Mouse (Mus musculus) retina, adult 2 months (tissue): ENCODE results near the gene Mpzl3.

Experiments used
- DNase-seq: peaks from one replicate; pipeline ENCODE4 v3.0.0-alpha.2; 2012; ENCODE audit warnings: low read depth, low spot score

Gene Mpzl3

DNA sequence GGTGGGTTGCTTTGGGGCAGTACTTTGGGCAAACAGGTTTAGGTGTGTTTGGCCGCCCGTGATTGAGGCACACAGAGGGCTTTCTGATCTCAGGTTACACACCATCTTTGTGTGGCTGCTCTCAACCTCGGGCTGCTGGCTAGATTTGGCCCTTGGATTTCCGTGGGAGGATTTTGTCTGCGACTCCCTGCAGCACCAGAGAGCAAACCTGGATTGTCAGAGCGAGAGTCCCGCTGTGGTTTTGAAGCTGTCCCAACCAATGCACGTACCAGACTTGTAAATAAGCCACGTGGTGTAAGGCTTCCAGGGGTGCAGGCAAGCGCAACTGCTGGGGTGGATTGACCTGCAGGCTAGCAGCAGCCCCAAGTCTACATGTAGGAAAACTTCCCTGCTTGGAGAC is 12.0 kb upstream of the Mpzl3 start:
- no peak for DNase-seq

DNA sequence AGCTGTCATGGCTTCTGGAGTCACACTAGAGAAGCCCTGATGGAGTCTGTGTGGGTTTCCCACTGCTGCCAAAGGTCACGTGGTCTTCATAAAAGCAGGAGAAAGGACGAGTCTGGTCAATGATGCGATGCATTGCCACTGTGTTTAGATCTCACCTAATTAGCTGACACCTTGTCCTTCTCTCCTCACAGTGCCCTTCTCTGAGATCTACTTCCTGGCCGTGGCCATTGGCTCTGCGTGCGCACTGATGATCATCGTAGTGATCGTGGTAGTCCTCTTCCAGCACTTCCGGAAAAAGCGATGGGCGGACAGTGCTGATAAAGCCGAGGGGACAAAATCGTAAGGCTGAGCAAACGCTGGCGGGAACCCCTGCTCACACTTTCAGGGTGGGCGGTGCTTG is 8.0 kb upstream of the Mpzl3 start:
- no peak for DNase-seq

DNA sequence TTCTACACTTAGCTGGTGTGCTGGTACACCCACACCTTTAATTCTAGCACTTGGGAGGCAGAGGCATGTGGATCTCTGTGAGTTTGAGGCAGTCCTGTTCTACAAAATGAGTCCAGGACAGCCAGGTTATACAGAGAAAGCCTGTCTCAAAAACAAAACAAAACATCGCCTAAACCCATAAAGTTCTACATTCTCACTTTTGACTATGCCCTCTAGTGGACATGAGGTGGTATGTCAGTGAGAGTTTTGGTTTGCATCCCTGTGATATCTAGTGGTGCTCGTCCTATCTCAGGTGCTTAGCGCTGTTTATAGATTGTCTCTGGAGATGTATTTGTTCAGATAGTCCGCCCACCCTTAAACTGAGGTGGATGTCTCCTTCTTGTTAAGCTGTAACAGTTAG is 6.5 kb upstream of the Mpzl3 start:
- no peak for DNase-seq

DNA sequence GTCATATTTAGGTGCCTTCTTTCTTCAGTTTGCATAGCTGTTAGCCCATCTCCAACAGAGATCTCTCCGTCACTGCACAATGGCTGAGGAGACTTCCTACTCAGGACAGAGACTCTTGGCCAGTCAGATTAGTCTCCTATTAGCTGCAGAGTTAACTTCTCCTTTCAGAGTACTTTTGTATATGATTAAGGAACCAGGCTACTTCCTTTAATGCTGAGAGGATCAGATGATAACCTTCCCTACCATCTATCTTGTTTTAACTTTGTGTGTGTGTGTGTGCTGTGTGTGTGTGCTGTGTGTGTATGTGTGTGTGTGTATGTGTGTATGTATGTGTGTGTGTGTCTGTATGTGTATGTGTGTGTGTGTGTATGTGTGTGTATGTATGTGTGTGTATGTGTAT is 5.3 kb upstream of the Mpzl3 start:
- no peak for DNase-seq

DNA sequence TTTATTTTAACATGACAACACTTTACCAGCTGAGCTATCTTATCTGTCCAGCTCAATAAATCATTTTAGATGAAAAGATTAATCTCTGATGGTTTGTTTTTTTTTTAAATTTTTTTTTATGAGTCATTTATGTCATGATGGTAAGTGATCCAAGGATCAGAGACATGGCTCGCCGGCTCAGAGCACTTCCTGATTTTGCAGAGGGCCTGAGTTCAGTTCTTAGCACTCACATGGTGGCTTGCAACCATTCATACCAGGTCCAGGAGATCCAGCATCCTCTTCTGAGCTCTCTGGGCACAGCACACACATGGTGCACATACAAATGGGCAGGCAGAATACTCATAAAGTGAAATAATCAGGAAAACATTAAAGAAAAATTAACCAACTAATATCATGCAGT is 4.7 kb upstream of the Mpzl3 start:
- DNase-seq, result no peak

DNA sequence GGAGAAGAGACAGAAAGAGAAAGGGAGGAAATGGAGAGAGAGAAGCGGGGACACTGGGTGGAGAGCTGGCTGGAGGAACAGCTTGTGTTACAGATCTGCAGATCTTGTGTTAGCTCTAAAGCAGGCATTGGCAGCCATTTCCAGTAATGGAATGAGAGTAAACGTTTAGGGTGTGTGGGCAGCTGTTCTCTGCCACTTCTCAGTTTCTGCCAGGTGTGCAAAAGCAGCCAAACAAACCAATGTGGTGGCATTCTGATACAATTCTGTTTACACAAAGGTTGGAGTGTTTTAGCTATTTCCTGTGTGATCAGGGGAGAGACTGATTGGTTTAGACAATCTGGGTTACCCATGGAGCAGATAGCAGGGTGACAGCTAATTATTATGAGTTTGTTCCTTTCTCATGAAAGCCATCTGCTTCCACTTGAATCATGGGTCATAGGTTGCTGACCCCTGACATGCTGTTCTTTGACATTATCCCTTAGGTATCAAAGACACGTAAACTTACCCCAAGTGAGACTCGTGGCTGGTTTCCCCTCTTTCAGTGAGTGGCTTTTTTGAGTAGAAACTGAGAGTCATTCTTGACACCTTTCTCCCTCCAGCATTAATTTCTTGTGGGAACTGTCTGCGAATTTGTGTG is 3.4 kb downstream of the Mpzl3 start:
- DNase-seq, result no peak

DNA sequence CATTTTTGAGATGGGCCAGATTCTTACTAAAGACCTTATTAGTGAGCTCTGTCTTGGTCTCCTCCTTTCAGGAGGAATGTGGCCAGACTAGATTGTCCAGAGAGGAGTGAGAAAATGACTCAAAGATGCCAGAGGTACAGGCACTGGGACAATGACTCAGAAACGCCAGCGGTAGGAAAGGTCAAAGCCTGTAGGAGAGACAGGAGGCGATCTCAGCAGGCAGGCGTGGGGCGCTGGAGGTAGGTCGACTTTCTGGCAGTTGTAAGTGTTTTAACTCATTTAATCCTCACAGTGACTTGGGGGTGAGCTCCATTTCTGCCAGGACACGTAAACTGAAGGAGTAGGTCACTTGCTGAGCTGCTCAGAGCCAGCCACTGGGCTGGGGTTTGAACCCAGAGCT is 5.2 kb downstream of the Mpzl3 start:
- DNase-seq, result no peak

DNA sequence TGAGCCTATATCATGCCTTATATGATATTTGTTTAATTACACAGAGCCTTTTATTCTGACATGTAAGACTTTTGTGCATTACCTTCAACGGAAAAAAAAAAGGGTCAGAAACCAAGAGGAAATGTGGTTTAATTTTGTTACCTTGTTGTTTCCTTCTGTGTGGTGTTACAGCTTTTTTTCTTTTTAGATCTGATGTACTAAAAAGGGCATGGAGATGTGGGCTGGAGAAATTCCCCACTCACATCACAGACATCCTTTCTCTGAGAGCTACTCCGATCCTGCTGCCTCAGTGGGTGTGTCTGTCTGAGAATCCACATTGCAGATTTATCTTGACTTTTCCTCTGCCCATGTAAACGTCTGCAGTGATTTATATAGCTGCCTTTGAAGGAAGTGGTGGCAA is 7.7 kb downstream of the Mpzl3 start:
- DNase-seq, result no peak

DNA sequence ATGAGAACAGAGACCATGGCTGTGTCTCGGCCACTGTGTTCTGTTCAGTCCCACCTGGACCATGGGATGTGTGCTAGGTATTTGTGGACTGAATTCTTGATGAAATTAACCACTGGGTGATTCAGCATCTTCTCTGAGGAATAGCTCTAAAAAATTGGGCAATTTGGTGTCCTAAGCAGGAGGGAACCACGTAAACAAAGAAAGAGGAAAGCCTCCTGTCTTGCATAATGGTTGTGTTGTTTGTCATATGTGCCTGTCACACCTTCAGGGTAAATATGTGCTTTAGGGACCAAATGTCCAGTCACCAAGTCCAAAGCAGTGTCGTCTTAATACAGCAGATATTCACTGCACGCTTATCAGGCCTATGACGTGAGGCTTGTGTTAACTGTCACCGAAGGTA is 9.4 kb downstream of the Mpzl3 start:
- DNase-seq, result no peak

DNA sequence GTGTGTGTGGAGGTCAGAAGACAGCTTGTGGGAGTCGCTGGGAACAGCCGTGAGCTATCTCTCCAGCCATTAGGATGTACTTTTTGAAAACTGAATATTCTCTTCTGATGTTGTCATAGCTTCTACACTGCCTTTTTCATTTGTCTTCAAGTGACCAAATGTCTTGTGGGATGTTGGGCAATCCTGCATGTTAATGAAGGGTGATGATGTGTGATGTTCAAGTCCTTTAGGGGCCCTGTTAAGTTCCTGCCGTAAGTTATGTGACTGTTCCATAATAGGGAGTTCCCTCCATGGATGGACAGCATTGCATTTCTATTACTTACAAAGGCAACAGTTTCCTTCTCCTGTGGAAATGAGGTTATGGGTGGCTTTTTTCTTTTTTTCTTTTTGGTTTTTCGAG is 11.7 kb downstream of the Mpzl3 start:
- DNase-seq, result no peak

DNA sequence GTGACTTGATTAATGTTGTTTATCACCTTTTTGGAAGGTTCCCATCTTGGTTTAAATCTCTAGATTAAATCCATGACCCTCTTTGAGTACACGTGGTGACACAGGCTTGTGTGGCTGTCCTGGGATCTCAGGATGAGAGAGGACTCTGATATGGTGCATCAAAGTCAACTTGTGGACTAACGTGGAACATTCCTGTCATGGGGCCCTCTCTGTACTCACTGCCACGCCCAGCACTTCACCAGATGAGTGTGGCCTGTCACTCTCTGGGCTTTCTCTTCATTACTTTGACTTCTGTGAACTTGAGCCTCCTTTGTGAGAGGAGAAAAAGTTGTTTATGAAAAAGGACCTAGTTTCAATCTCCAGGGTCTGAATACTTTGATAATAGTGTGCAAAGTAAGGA is 16.8 kb downstream of the Mpzl3 start:
- DNase-seq, result no peak

DNA sequence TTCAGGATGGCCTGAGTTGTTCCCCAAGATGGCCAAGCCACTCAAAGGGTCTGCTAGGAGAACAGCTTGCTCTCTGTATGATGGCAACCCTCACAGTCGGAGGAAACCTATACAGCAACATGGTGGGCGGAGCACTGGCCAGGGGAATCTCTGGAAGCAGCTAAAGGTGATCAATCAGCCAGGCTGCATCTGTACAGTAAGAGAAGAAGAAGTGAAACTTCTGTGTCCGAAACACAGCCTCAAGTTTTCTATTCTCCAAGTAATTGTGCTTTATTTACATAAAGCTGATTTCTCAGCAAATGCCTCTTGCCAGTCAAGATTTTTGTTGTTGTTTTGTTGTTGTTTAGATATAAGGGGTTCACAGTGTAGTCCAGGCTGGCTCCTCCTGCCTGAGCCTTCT is 22.9 kb downstream of the Mpzl3 start:
- DNase-seq, result no peak

DNA sequence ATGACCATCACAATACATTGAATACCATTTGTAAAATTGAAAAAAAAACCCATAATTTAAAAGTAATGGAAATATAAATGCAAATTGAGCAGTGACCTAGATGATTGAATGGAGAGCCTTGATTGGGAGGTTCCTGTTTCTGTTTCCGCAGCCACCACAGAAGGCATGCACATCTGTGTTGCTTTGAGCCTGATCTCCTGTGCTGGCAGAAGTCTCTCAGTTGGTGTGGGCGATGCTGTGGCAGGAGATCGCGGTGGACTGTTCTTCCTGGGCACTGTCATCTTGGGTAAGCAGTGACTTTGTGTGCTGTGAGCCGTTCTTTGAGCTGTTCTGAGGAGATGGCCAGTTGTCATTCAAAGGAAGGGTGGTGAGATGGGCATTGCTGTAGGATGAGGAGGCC is 24.0 kb downstream of the Mpzl3 start, which contains the start of gene Jaml:
Gene Jaml (plus strand): TSS at position 173 of the 400 bp plus-strand sequence.
- no peak for DNase-seq

DNA sequence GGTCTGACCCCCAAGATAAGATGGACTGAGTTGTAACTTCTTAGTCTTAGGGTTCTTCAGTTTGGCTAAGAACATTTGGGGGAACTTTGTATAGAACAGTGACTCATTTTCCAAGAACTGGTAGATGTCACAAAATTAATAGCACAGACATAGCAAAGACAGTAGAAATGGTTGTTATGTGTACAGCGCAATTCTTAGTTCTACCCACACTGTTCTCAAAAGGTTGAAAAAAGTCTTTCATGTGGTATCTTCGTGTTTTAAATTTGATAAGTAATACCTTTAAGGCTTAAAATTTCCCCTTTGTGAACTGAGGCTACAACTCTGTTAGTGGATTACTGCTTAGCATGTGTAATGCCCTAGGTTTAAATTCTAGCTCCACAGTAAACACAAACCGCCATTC is 28.1 kb downstream of the Mpzl3 start:
- DNase-seq, result no peak

DNA sequence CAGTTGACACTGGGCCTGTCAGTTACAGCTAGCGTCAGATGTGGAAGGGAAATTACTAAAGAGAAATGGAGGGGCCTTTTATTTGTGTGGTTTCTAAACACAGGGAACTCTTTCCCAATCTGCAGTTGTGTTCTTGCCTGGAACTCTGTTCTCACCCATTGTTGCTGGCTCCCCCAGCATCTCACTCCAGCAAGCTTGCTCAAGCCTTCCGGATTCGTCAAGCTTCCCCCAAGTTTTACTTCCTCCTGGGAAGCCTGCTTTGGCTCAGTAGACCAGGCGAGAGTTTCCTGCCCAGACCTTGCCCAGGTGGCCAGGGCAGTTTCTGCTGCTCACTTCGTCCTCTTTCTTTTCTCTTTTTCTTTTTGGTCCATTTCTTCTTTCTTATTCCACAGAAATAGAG is 29.6 kb downstream of the Mpzl3 start:
- DNase-seq, result no peak

DNA sequence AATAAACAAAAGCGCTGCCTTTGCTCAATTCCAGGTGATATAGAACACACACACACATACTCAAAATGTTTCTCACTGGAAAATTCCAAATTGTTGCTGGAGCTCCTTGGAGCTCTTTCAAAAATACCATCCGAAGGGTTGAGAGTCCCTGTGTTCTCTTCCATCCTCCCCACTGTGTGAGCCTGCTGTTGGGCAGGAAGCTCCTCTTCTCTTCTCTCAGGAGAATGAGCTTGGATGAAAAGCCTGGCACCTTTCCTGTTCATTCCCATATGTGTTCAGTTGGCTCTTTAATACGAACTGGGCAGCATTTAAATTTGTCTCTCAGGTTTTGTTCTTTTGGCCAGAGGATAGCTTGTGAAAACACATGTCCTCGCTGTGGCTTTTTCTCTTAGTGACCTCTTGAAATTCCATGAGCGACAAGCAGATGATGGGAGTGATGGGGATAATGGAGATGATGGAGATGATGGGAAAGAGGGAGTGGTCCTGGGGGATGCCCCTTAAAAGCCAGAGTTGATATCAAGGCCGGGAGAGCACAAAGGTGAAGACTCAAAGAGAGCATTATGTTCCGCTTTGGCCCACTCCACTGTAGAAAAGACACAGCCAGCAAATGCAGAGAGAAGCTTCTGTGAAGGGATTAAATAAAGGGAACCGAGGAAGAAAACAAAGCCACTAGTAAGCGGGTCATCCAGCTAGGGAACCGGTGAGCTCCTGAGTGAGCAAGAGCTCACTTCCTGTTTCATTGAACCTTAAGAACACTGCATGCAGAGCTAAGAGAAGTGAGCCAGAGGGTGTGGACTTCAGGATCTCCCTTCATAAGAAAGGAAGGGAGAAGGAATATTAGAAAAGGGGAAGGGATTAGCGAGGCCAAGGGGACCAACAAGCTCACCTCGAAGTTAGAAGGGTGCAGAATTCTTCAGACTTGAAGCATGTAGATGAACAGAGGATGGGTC is 31.0 kb downstream of the Mpzl3 start:
- DNase-seq, result no peak

DNA sequence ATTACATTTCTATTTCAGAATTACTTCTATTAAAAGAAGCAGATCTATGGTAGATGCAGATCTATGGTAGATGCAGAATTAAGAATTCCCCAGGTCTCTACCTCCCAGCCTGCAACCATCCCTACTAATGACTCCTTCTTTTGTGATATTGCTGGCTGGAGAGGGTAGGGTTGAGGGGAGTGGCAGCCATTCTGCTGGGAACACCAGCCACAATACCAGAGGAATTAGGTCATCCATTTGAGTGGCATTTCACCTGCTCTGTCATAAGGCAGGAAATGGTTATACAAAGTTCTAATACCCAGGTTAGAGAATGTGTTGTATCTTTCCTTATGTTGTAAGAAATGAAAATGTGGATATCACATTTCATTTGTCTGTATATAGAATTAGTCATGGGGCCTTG is 33.1 kb downstream of the Mpzl3 start:
- DNase-seq, result no peak

DNA sequence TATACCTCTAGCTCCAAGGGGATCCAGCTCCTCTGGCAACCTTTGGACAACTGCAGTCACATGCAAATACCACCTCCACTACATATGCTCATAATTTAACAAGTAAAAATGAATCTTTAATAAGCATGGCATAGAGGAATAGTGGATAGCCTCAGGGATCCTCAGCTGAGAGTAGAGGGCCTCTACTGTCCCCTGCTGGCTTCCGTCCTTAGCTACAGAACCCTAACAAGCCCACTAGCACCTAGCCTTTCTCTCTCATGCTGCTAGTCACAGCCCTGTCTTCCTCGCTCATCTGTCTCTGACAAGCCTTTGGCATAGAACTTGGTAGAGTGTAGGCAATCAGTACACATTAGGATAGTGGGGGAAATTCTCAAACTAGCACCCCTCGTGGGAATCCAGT is 35.8 kb downstream of the Mpzl3 start:
- no peak for DNase-seq

DNA sequence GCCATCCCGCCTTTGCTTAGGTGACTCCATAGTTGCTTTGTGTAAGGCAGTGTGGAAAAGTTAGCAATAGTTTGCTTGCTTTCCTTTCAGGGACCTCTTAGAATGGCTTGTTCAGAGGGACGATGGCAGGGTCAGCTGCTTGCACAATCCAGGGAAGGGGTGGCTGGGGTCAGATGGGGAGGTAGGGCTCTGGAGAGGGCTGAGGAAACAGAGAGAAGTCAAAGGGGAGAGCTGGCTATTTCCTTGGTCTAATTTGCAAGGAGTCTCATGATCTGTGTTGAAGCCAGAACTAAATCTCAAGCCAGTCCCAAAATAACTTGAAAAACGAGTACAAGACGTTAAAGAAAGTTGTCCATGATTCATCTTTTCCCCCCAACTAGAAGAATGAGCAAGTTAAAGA is 37.7 kb downstream of the Mpzl3 start:
- DNase-seq, result no peak

DNA sequence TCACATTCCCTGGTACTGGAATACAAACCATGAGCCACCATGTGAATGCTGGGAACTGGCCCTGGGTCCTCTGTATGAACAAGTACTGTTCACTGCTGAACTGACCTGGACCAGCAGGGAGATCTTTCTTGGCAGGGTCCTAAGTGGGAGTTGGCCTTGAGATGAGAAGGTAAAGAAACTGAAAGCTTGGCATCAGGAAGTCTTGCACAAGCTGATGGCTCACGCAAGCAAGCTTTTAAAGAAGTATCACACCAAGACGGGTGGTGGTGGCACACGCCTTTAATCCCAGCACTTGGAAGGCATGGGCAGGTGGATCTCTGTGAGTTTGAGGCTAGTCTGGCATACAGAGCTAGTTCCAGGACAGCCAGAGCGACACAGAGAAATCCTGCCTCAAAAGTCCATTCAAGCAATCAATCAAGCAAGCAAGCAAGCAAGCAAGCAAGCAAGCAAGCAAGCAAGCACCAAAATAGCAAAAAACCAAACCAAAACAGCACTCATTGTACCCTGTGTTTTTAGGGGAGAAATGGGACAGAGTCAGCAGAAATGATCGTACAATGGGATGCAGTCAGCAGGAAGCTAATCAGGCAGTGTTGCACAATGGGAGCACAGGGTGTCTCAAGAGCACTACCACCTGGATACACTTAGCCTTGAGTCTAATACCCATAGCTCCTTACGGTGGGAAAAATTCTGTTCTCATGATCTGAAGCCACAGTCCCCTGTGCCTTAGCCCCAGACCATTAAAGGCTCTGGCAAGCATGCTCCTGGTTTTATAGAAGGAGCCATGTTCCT is 40.4 kb downstream of the Mpzl3 start:
- no peak for DNase-seq

DNA sequence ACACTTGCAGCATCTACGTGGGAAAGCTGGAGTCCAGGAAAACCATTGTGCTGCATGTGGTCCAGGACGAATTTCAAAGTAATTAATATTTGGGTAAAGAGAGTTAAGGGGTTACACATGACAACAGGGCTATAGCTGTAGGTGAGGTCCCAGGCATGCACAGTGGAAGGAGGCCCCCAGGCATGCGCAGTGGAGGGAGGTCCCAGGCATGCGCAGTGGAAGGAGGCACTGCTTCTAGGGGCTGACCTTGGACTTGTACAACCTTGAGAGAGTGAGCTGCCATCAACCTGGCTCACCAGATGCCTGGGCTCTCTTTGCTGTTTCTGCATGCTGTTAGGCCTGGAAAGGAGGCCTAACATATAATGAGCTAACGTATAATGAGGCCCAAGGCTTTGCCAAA is 42.9 kb downstream of the Mpzl3 start:
- no peak for DNase-seq

DNA sequence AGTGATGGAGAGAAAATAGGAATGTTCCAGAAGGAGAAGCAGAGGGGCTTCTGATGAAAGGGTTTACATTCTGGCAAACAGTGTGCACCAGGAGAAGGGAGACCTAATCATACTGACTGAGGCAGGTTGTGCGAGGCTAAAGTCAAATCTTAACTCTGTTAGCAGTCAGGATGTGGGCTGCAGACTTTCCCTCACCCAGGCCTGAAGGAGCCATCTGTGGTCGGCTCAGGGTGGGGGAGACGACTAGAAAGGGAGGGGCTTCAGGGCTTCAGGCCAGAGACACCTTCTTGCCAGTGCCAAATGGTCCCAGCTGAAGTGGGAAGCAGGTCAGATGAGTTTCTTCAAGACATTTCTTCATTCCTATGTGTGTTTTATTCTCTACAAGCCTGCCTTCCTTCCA is 43.4 kb downstream of the Mpzl3 start:
- no peak for DNase-seq
